Mouse (Mus musculus) midbrain, embryonic 11.5 days (tissue): ENCODE measurements around the gene Alg10b. TPM values are rescaled to one million over a fixed set of nuclear protein-coding genes. Genes with fewer than 3 reads are reported as not detected.
"Not testable (repeated sequence)": the region's sequence is repeated elsewhere in the genome, so short reads cannot be mapped to it uniquely, and the experiment has no call there.

ENCODE experiments used
- ATAC-seq: fragments of 200-750 bp; cut with Nextera tagmentation; 2 replicates; pipeline ENCODE4 v1.8.0; 2017; ENCODE audit warnings: moderate TSS enrichment, moderate library complexity; ENCODE audit not compliant: low FRiP score
- DNase-seq: peaks from one replicate; pipeline ENCODE4 v3.0.0; 2015; ENCODE audit warnings: low spot score; ENCODE audit errors: missing footprints
- H3K27ac ChIP-seq: fragments of 300-500 bp; sonication (generic); 2 replicates; pipeline ENCODE4 v1.5.1; 2014; ENCODE audit warnings: low read depth, low read length
- H3K27me3 ChIP-seq: fragments of 300-500 bp; sonication (generic); 2 replicates; pipeline ENCODE4 v1.6.1; 2014; ENCODE audit warnings: mild to moderate bottlenecking, low read length, moderate library complexity, mixed read lengths; ENCODE audit not compliant: control insufficient read depth, insufficient read depth
- H3K36me3 ChIP-seq: fragments of 300-500 bp; sonication (generic); 2 replicates; pipeline ENCODE4 v1.6.1; 2014; ENCODE audit warnings: mild to moderate bottlenecking, low read length, moderate library complexity, mixed read lengths; ENCODE audit not compliant: control insufficient read depth, insufficient read depth
- H3K4me1 ChIP-seq: fragments of 300-500 bp; sonication (generic); 2 replicates; pipeline ENCODE4 v1.6.1; 2014; ENCODE audit warnings: low read length; ENCODE audit not compliant: control insufficient read depth, insufficient read depth
- H3K4me2 ChIP-seq: fragments of 300-500 bp; sonication (generic); 2 replicates; pipeline ENCODE4 v1.6.1; 2014; ENCODE audit warnings: mild to moderate bottlenecking, moderate library complexity
- H3K4me3 ChIP-seq: fragments of 300-500 bp; sonication (generic); 2 replicates; pipeline ENCODE4 v1.5.1; 2014; ENCODE audit warnings: low read depth, low read length
- H3K9ac ChIP-seq: fragments of 300-500 bp; sonication (generic); 2 replicates; pipeline ENCODE4 v1.6.1; 2014; ENCODE audit warnings: low read length
- H3K9me3 ChIP-seq: fragments of 300-500 bp; sonication (generic); 2 replicates; pipeline ENCODE4 v1.6.1; 2016; ENCODE audit warnings: low read length; ENCODE audit not compliant: control insufficient read depth
- WGBS: fragments of 180-500 bp; shearing (Covaris S2); extraction: QIAGEN DNeasy Blood & Tissue Kit; methylation state at CpG from one replicate; pipeline ENCODE4 v1.1.7; 2014; 5-methylcytosine and 5-hydroxymethylcytosine counted together
- polyA plus RNA-seq: library from polyadenylated mRNA; unstranded; fragments of >200 nt; fragmentation: Nextera tagmentation; extraction: Ambion mirVana; gene quantifications from 2 replicates; pipeline ENCODE4 v1.2.1, GENCODE M21; 2014

Gene Alg10b
- 55.0 and 57.7 TPM in 2 replicates for polyA plus RNA-seq

DNA sequence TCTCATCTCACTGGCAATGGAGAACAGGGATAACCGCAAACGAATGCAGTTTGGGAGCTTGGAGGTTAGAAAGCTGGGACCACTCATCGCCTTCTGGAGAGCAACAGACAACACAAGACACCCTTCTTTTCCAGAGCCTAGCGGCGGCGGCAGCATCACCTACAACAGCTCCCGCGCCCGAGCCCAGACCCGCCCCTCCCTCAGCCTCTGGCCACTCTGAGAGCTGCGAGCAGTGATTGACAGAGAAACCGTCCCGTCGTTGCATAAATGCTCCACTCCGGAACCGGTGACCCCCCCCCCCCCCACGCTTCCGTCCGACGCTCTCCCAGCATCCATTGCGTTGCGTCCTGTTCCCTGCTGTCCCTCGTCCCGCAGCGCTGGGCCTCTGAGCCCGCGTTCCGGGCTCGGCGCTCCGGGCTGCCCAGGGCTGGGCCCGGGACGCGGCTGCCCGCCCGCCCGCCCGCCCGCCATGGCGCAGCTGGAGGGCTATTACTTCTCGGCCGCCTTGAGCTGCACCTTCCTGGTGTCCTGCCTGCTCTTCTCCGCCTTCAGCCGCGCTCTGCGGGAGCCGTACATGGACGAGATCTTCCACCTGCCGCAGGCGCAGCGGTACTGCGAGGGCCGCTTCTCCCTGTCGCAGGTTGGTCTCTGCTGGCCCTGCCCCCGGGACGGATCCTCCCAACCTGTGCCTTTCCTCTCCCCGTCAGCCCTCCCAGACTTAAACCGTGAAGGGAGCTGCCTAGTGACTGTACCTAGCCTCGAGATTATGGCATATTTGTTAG is at the start of gene Alg10b:
Gene Alg10b, plus strand, starts transcription at position 343 of the 782 bp plus-strand sequence.
- peak within 1 kb of the TSS; percentile 61 for H3K4me2 ChIP-seq
- WGBS, result 1% methylated on average over 58 of the region's 59 CpGs
- DNase-seq, result peak; percentile 98
- no peaks in the 10 kb centered on the region for H3K36me3 ChIP-seq
- H3K9me3 ChIP-seq, result no peaks in the 10 kb centered on the region
- H3K9ac ChIP-seq, result peak within 1 kb of the TSS; percentile 96
- H3K4me3 ChIP-seq, result peak within 1 kb of the TSS; percentile 86
- peak within 1 kb of the TSS; percentile 70; the same call in 1 of the 2 replicates for H3K27ac ChIP-seq
- ATAC-seq, result peak; percentile 100
- no peaks in the 10 kb centered on the region for H3K27me3 ChIP-seq
- H3K4me1 ChIP-seq, result peaks cover 8% of the 10 kb centered on the region; the same call in 1 of the 2 replicates

DNA sequence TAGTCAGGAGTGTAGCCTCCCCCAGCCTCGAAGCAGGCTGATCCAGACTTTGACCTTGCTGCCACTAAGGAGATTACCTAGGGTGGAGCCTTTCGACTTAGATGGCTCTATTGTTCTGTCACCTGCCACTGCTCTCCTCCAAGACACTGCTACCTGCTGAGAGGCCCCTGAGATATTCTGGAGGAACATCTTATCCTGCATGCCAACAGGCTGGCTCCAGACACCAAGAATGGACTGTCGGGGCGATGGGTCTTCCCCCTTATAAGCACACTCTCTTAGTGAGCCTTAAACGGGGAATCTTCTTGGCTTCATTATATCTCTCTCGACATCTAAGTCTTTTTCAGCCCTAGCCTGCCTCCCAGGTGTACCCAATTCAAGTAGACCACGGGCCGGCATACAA is 41.0 kb upstream of the Alg10b start:
- WGBS, result 65% methylated on average over 8 of the region's 8 CpGs

DNA sequence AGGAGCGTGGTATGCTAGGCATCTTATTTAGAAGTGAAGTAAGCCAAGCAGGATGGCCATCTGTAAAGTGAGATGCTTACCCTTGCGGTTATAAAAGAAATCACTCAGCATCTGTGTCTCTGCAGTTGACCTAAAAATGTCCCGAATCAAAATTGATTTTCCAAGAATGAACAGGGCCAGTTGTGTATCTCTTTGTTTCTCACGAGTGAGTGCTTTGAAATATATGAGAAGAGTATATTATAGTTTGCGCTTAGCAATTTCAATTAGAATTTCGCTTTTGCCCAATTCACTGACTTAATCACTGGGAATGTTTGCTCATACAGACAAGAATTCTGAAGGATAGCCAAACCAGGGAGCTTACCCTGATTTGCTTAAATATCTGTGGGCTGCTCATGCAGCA is 40.6 kb upstream of the Alg10b start:
- Histone ChIP-seq H3K4me2 (no peak overlapping the region), H3K9me3 (no peaks in the 10 kb centered on the region), H3K9ac (no peak overlapping the region), H3K4me3 (no peak overlapping the region), H3K27me3 (no peaks in the 10 kb centered on the region), H3K4me1 (no peaks in the 10 kb centered on the region), H3K27ac (no peak overlapping the region), H3K36me3 (no peaks in the 10 kb centered on the region)
- no peak for ATAC-seq
- WGBS, result 93% methylated on average over 6 of the region's 6 CpGs
- DNase-seq, result no peak

More for the DNA sequence above, 41.0 kb upstream of the Alg10b start:
- H3K4me3 ChIP-seq, H3K9ac ChIP-seq, H3K27ac ChIP-seq, H3K4me2 ChIP-seq, DNase-seq, ATAC-seq, H3K4me1 ChIP-seq, H3K27me3 ChIP-seq, H3K9me3 ChIP-seq, H3K36me3 ChIP-seq: not testable (repeated sequence)

DNA sequence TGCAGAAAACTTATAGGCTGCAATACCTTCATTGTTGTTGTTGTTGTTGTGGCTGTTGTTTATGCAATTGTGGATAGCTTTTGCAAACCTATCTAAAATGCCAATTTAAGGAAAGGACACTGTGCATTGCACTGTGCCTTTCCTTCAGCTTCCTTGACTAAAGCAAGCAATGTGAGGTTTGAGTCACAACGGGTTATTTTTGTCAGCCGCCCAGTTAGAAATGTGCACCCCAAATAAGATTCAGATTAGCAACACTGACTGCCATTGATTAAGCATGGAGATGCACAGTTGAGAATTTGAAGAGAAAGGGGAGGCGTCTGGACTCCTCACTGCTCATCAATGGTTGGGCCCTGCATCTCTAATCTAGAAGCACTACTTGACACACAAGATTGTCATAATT is 39.4 kb upstream of the Alg10b start:
- Histone ChIP-seq H3K4me2 (no peak overlapping the region), H3K9me3 (no peaks in the 10 kb centered on the region), H3K4me1 (no peaks in the 10 kb centered on the region), H3K27me3 (no peaks in the 10 kb centered on the region), H3K27ac (no peak overlapping the region), H3K9ac (no peak overlapping the region), H3K36me3 (no peaks in the 10 kb centered on the region), H3K4me3 (no peak overlapping the region)
- ATAC-seq (no peak), DNase-seq (no peak)
- 89% methylated on average over 3 of the region's 3 CpGs for WGBS

DNA sequence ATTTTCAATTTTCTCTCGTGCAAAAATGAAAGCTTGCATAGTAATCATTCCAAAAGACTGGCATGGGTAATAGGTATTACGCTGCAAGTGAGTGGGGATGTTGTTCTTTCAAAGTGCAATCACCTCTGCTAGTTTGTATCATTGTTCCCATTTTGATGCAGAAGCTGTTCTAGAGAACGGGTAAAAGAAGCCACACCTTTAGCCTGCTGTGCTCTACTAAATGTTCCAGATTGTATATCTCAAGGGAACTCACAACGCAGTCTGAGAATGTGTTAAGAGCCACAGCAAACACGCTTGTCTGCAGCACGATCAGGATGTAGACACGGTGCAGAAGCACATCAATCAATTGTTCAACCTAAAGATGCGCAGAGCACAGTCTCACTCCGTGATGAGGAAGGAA is 34.6 kb upstream of the Alg10b start:
- H3K27ac ChIP-seq, result no peak overlapping the region
- H3K4me3 ChIP-seq, result no peak overlapping the region
- H3K9me3 ChIP-seq, result no peaks in the 10 kb centered on the region
- no peak overlapping the region for H3K4me2 ChIP-seq
- no peaks in the 10 kb centered on the region for H3K4me1 ChIP-seq
- DNase-seq, result no peak
- no peak overlapping the region for H3K9ac ChIP-seq
- WGBS, result 86% methylated on average over 9 of the region's 9 CpGs
- ATAC-seq, result no peak
- no peaks in the 10 kb centered on the region for H3K36me3 ChIP-seq
- no peaks in the 10 kb centered on the region for H3K27me3 ChIP-seq

DNA sequence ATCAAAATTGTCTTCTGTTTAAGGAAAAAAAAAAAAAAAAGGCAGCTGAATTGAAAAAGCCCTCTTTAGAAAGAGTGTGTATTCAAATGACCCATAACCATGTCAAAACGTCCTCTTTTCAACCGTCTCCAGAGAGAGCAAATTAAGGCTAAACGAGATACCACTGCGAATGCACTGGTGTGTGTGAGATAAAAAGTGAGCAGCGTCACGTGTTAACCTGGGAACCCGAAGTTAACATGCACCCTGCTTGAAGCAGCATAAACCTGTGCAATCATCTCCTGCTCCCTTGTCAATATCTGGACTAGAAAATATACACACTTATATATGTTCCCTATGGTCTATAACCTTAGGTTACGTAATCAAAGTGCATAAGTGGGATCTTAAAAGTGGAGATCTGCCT is 10.2 kb upstream of the Alg10b start:
- no peak overlapping the region for H3K9ac ChIP-seq
- no peaks in the 10 kb centered on the region for H3K27me3 ChIP-seq
- no peak overlapping the region for H3K27ac ChIP-seq
- no peaks in the 10 kb centered on the region for H3K4me1 ChIP-seq
- no peak for ATAC-seq
- no peak overlapping the region for H3K4me2 ChIP-seq
- DNase-seq, result no peak
- H3K36me3 ChIP-seq, result no peaks in the 10 kb centered on the region
- no peaks in the 10 kb centered on the region for H3K9me3 ChIP-seq
- no peak overlapping the region for H3K4me3 ChIP-seq
- WGBS, result 88% methylated on average over 8 of the region's 8 CpGs

DNA sequence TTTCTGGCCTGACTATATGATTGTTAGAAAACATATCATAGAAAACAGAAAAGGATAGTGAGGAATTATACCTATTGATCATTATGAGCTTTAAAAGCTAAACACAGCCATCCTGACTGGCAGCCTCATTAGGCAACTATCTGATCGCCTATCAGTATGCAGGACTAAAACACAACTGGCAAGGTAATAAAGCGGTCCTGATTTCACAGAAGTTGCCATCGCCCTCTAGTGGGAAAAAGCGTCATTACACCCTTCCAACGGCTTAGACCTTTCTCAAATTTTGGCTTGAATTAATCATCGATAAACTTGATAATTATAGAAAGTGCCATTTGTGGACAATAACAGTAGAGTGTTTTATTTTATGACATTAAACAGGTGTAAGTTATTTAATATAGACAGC is 9.2 kb upstream of the Alg10b start:
- no peaks in the 10 kb centered on the region for H3K9me3 ChIP-seq
- H3K27ac ChIP-seq, result no peak overlapping the region
- no peaks in the 10 kb centered on the region for H3K4me1 ChIP-seq
- H3K9ac ChIP-seq, result no peak overlapping the region
- H3K4me3 ChIP-seq, result no peak overlapping the region
- H3K36me3 ChIP-seq, result no peaks in the 10 kb centered on the region
- no peak overlapping the region for H3K4me2 ChIP-seq
- no peaks in the 10 kb centered on the region for H3K27me3 ChIP-seq
- ATAC-seq (peak; percentile 61; the same call in 1 of the 2 replicates), DNase-seq (peak; percentile 96)
- 20% methylated on average over 6 of the region's 6 CpGs for WGBS

DNA sequence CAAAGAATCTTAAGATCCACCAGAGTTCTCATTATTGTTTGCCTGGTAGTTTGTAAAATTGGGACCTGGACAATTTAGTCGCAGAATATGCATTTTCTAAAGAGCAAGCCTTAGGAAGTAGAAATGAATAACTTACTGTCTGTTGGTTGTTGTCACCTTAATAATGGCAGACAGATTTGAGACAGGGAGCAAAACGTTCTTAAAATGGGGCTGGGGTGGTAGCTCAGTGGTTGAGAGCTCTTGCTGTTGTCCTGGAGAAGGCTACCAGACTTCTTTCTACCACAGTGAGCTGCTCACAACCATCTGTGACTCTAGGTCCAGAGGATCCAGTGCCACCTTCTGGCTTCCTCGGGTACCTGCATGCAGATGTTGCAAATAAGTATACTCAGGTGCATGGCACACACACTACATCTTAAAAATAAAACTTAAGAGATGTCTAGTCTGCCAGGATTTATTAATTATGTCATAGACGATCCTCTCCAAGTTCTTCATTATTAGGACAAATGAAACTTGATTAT is 1.0 kb downstream of the Alg10b start:
- H3K4me1 ChIP-seq, result peaks cover 8% of the 10 kb centered on the region; the same call in 1 of the 2 replicates
- peak; percentile 90 for DNase-seq
- peaks cover 4% of the 10 kb centered on the region; the same call in 1 of the 2 replicates for H3K36me3 ChIP-seq
- no peaks in the 10 kb centered on the region for H3K27me3 ChIP-seq
- no peak overlapping the region for H3K27ac ChIP-seq
- H3K4me2 ChIP-seq, result peak overlapping the region; percentile 61
- peak overlapping the region; percentile 96 for H3K9ac ChIP-seq
- ATAC-seq, result no peak
- WGBS, result 66% methylated on average over 4 of the region's 4 CpGs
- peak overlapping the region; percentile 86 for H3K4me3 ChIP-seq
- H3K9me3 ChIP-seq, result no peaks in the 10 kb centered on the region

DNA sequence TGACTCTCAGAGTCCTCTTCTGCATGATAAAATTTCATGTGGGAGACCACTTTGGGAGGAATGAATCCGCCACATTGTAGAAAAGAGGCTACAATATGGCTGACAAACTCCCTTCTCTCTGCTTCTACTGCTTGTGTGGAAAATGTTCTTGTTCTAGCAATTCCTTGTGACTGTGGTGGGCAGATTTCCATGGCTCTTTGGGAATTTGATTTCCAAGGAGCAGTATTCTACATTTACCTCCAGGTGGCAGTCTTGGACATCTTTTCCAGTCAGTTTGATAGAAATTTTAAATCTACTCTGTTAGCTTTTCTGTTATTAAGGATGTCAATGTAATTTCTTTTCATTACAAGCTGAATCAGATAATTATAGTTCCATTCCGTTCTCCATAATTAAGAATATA is 13.5 kb downstream of the Alg10b start:
- H3K4me2 ChIP-seq, result no peak overlapping the region
- no peaks in the 10 kb centered on the region for H3K9me3 ChIP-seq
- no peaks in the 10 kb centered on the region for H3K4me1 ChIP-seq
- H3K9ac ChIP-seq, result no peak overlapping the region
- no peaks in the 10 kb centered on the region for H3K27me3 ChIP-seq
- H3K27ac ChIP-seq, result no peak overlapping the region
- 44% methylated on average over 2 of the region's 2 CpGs for WGBS
- no peak overlapping the region for H3K4me3 ChIP-seq
- ATAC-seq, result no peak
- peak; percentile 89 for DNase-seq
- no peaks in the 10 kb centered on the region; the same call in none of the 2 replicates for H3K36me3 ChIP-seq
